ENCODE assay signal across 27 mouse cellular contexts in the genomic region with DNA sequence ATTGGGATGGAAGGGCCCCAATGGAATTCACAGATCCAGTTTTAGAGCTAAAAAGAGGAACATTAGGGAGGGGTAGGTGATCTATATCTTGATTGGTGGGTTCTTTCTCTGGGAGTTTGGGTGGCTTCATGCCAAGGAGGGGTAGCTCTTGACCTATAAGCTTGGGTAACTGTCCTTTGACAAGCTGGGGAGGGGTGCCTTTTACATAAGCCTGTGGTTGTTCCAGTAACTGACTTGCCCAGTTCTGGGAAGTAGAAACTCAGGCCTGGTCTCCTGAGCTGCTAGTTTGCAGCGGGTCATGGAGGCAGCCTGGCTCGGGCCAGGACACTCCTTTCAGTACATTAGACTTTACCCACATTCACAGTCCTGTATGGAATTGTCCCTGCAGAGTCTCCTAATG.
"Had no signal": no experiment of that assay in that cellular context is flagged by ENCODE, and none has a peak within 500 bp of the region (broad histone marks: within the 10 kb centered on the region; RNA-seq: fewer than 3 reads in every experiment).

No protein-coding gene starts in this region.

- H3K4me2 ChIP-seq: heart, embryonic 11.5 days; heart, embryonic 13.5 days; heart, embryonic 15.5 days; hindbrain, embryonic 12.5 days; hindbrain, embryonic 14.5 days; intestine, embryonic 15.5 days; limb, embryonic 13.5 days had no signal

- H3K4me1 ChIP-seq: hindbrain, embryonic 12.5 days; intestine, embryonic 15.5 days; limb, embryonic 13.5 days had no signal

- H3K27me3 ChIP-seq: heart, embryonic 13.5 days; heart, embryonic 15.5 days; hindbrain, embryonic 12.5 days; intestine, embryonic 15.5 days; limb, embryonic 13.5 days had no signal

- H3K9ac ChIP-seq: heart, embryonic 13.5 days; heart, embryonic 15.5 days; hindbrain, embryonic 12.5 days; hindbrain, embryonic 14.5 days; intestine, embryonic 15.5 days; limb, embryonic 13.5 days had no signal

- DNase-seq: gastrocnemius, adult 2 months; gastrocnemius, postnatal 10 days; gastrocnemius, postnatal 25 days; heart, adult 11 months; heart, adult 2 months; heart, postnatal 4 days; kidney, adult 18-20 months; kidney, adult 8-10 months; kidney, postnatal 10 days; kidney, postnatal 25 days; kidney, postnatal 4 days; layer of hippocampus, adult 9-11 months; layer of hippocampus, postnatal 36 days; left cerebral cortex, postnatal 4 days had no signal

- H3K9me3 ChIP-seq: heart, embryonic 13.5 days; heart, embryonic 15.5 days; hindbrain, embryonic 10.5 days; hindbrain, embryonic 12.5 days; intestine, embryonic 15.5 days; limb, embryonic 13.5 days had no signal

- H3K27ac ChIP-seq: gastrocnemius, adult 2 months; heart, adult 2 months; heart, embryonic 13.5 days; heart, embryonic 15.5 days; hindbrain, embryonic 10.5 days; hindbrain, embryonic 12.5 days; hindbrain, embryonic 14.5 days; intestine, embryonic 15.5 days; layer of hippocampus, adult 2 months; limb, embryonic 13.5 days had no signal

- H3K36me3 ChIP-seq: heart, embryonic 15.5 days; hindbrain, embryonic 10.5 days; hindbrain, embryonic 12.5 days; limb, embryonic 13.5 days had no signal

- ATAC-seq: forebrain, embryonic 16.5 days; hindbrain, embryonic 16.5 days; inflammation-experienced regulatory T-cells, adult 6 months; intestine, embryonic 15.5 days; intestine, postnatal 0 days had no signal

- H3K4me3 ChIP-seq: gastrocnemius, adult 2 months; heart, adult 2 months; heart, embryonic 13.5 days; heart, embryonic 15.5 days; hindbrain, embryonic 10.5 days; hindbrain, embryonic 12.5 days; intestine, embryonic 15.5 days; layer of hippocampus, adult 2 months; limb, embryonic 13.5 days had no signal
